Mouse (Mus musculus) sigmoid colon, adult 10 weeks (tissue): ENCODE measurements around the gene Olfr1390. TPM values are rescaled to one million over a fixed set of nuclear protein-coding genes. Genes with fewer than 3 reads are reported as not detected.

Source experiments
- polyA plus RNA-seq: library from polyadenylated mRNA; stranded (reverse); fragments of 350-450 nt; fragmentation: Illumina TruSeq; extraction: RNeasy Lipid Tissue Mini Kit (QIAGEN cat#74804); gene quantifications from one replicate; pipeline ENCODE4 v1.2.3, GENCODE M21; 2014; ENCODE audit warnings: low read depth, low replicate concordance

Olfr1390 gene
- not detected for polyA plus RNA-seq

DNA sequence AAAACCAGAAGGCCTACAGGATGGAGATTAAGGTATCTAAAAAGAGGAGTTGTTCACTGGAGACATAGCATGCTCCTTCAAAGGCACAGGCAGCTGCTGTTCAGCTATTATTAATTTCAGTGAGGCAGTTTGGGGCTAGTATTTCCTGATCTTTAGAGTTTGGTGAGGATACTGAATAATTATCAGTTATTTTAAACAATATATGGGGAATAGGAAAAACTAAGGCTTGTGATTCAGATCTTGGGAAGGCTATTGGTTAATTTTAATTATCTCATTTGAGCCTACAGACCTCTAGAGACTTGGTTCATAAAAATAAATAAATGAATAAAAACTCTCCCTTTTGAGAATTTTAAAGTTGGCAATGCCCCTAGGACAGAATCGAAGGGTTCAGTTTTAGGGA, at the start of gene Olfr1390:
TSS of gene Olfr1390 (plus strand) at position 301 of the 400 bp plus-strand sequence.

DNA sequence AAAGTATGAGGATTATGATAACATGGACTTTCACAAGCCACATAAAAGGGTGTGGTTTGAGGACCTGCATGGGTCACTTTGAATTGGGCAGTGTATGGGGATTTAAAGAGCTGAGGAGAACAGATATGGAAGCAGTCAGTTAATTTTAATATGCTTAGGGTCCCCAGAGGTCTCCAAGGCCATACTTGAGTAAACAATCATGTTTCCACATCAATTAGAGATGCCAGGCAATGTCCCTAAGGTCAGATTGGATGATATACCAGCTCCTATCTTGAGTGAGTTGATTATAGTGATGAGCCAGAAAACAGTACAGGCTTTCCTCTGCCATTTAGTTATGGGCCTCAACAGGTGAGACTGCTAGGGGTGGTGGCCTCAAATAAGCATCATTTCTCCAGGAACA, 30.5 kb upstream of the Olfr1390 start, which contains the start of gene Olfr10:
TSS of gene Olfr10 (plus strand) at position 301 of the 400 bp plus-strand sequence.

DNA sequence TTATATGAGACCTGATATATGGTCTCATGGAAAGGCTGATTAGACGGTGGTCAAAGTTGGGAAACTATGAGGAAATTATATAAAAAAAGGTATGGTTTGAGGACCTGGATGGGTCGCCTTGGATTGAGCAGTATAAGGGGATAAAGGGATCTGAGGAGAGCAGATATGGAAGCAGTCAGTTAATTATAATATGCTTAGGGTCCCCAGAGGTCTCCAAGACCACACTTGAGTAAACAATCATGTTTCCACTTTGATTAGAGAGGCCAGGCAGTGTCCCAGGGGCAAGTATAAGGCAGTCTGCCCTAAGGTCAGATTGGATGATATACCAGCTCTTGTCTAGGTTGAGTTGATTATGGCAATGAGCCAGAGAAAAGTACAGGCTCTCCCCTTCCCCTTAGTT, 12.5 kb upstream of the Olfr1390 start, which contains the start of gene Olfr1391:
TSS of gene Olfr1391 (plus strand) at position 301 of the 400 bp plus-strand sequence.

Other genes starting within 250 kb of the Olfr1390 start
- gene Olfr1396, start 220.3 kb upstream of the Olfr1390 start, polyA plus RNA-seq, result 0.16 TPM
- not detected for gene Olfr1395, start 192.9 kb upstream of the Olfr1390 start, polyA plus RNA-seq
- gene Olfr1394, start 180.8 kb upstream of the Olfr1390 start, polyA plus RNA-seq, result not detected
- 4.3 TPM for gene Btnl9, start 148.0 kb upstream of the Olfr1390 start, polyA plus RNA-seq
- gene Zfp62, start 131.9 kb upstream of the Olfr1390 start, polyA plus RNA-seq, result 137 TPM
- gene Mgat1, start 91.0 kb upstream of the Olfr1390 start, polyA plus RNA-seq, result 26.3 TPM
- not detected for gene Olfr1393, start 56.9 kb upstream of the Olfr1390 start, polyA plus RNA-seq
- not detected for gene Olfr1392, start 49.9 kb upstream of the Olfr1390 start, polyA plus RNA-seq
- gene Olfr10, start 30.4 kb upstream of the Olfr1390 start, polyA plus RNA-seq, result not detected
- gene Olfr1391, start 12.4 kb upstream of the Olfr1390 start, polyA plus RNA-seq, result not detected
- gene Olfr1389, start 87.9 kb downstream of the Olfr1390 start, polyA plus RNA-seq, result not detected
- gene Olfr1388, start 101.4 kb downstream of the Olfr1390 start, polyA plus RNA-seq, result not detected
- gene Olfr1387, start 120.2 kb downstream of the Olfr1390 start, polyA plus RNA-seq, result not detected
- gene Olfr1386, start 129.9 kb downstream of the Olfr1390 start, polyA plus RNA-seq, result not detected
- not detected for gene Olfr1385, start 153.9 kb downstream of the Olfr1390 start, polyA plus RNA-seq
- not detected for gene Olfr1384, start 171.5 kb downstream of the Olfr1390 start, polyA plus RNA-seq
- not detected for gene Olfr1383, start 184.5 kb downstream of the Olfr1390 start, polyA plus RNA-seq
- not detected for gene Olfr1382, start 193.1 kb downstream of the Olfr1390 start, polyA plus RNA-seq
- gene Olfr1381, start 208.3 kb downstream of the Olfr1390 start, polyA plus RNA-seq, result not detected
- not detected for gene Olfr1380, start 221.7 kb downstream of the Olfr1390 start, polyA plus RNA-seq